Mouse (Mus musculus) liver, embryonic 15.5 days (tissue): ENCODE measurements around the gene Gm6169. TPM values are rescaled to one million over a fixed set of nuclear protein-coding genes. Genes with fewer than 3 reads are reported as not detected.

ENCODE experiments used
- ATAC-seq: fragments of 200-750 bp; cut with Nextera tagmentation; 2 replicates; pipeline ENCODE4 v1.8.0; 2017; ENCODE audit warnings: moderate number of reproducible peaks, mild to moderate bottlenecking, moderate library complexity; ENCODE audit not compliant: insufficient read depth
- H3K27ac ChIP-seq: fragments of 300-500 bp; sonication (generic); replicated peaks from 2 replicates; pipeline ENCODE4 v1.5.1; 2015; ENCODE audit warnings: mild to moderate bottlenecking, inconsistent platforms
- H3K27me3 ChIP-seq: fragments of 300-500 bp; sonication (generic); 2 replicates; pipeline ENCODE4 v1.6.1; 2015; ENCODE audit warnings: mild to moderate bottlenecking, inconsistent platforms
- H3K36me3 ChIP-seq: fragments of 300-500 bp; sonication (generic); replicated peaks from 2 replicates; pipeline ENCODE4 v1.6.1; 2015; ENCODE audit warnings: moderate library complexity, mild to moderate bottlenecking, inconsistent platforms
- H3K4me1 ChIP-seq: fragments of 300-500 bp; sonication (generic); replicated peaks from 2 replicates; pipeline ENCODE4 v1.6.1; 2015; ENCODE audit warnings: inconsistent platforms
- H3K4me2 ChIP-seq: fragments of 300-500 bp; sonication (generic); 2 replicates; pipeline ENCODE4 v1.6.1; 2015; ENCODE audit warnings: moderate library complexity, mild to moderate bottlenecking, inconsistent platforms
- H3K4me3 ChIP-seq: fragments of 300-500 bp; sonication (generic); replicated peaks from 2 replicates; pipeline ENCODE4 v1.5.1; 2015; ENCODE audit warnings: mild to moderate bottlenecking, inconsistent platforms
- H3K9ac ChIP-seq: fragments of 300-500 bp; sonication (generic); 2 replicates; pipeline ENCODE4 v1.6.1; 2015; ENCODE audit warnings: moderate library complexity, mild to moderate bottlenecking, inconsistent platforms
- H3K9me3 ChIP-seq: fragments of 300-500 bp; sonication (generic); replicated peaks from 2 replicates; pipeline ENCODE4 v1.6.1; 2016; ENCODE audit warnings: inconsistent platforms
- WGBS: fragments of 180-500 bp; shearing (Covaris S2); methylation state at CpG from one replicate; pipeline ENCODE4 v1.1.7; 2015; ENCODE audit warnings: mixed read lengths; ENCODE audit not compliant: insufficient replicate concordance; 5-methylcytosine and 5-hydroxymethylcytosine counted together
- polyA plus RNA-seq: library from polyadenylated mRNA; unstranded; fragments of >200 nt; fragmentation: Nextera tagmentation; extraction: Ambion mirVana; gene quantifications from 2 replicates; pipeline ENCODE4 v1.2.1, GENCODE M21; 2015

The Gm6169 gene
- polyA plus RNA-seq, 1 experiment from 2014 or later = 0.64 TPM

DNA sequence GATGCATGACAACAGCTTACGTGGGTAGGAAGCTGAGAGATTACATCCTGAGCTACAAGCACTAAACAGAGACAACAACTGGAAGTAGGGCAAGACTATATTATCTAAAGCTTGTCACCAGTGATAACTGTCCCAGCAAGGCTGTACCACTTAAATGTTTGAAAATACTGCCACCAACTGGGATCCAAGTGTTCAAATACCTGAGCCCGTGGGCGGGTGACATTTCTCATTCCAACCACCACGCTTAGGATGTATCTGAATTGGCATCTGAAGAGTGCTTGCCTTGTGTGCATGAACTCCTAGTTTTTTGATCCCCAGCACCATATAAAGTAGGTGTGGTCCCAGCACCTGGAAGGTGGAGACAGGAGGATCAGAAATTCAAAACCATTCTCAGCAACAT, 3.3 kb downstream of the Gm6169 start:
- H3K4me2 ChIP-seq = no peak overlapping the region
- H3K36me3 ChIP-seq = no peaks in the 10 kb centered on the region
- no peak overlapping the region for H3K27ac ChIP-seq
- no peak overlapping the region for H3K4me3 ChIP-seq
- H3K9me3 ChIP-seq = no peaks in the 10 kb centered on the region
- WGBS = 64% methylated on average over 4 of the region's 4 CpGs
- H3K9ac ChIP-seq = no peak overlapping the region
- H3K4me1 ChIP-seq = no peaks in the 10 kb centered on the region
- H3K27me3 ChIP-seq = no peaks in the 10 kb centered on the region
- no peak for ATAC-seq

DNA sequence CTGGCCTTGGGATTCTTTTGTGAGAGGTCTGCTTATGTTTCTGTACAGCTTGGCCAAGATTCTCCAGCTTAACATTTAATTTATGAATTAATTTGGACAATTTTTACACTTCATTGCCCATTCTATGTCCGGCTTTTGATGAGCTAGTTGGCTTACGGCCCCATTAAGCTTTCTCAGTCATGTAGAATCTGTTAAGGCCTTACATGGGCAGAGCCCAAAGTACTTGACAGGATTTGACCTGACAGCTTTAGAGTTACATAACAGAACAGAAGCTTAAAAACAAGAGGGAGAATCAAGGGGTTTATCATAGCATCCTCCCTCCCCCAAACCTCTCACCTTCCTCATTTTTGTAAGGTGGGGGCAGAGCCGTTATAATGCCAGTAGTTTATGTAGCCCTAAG, 10.9 kb downstream of the Gm6169 start:
- Histone ChIP-seq H3K4me3 (no peak overlapping the region), H3K9ac (no peak overlapping the region), H3K36me3 (no peaks in the 10 kb centered on the region), H3K27ac (no peak overlapping the region), H3K4me2 (no peak overlapping the region), H3K27me3 (no peaks in the 10 kb centered on the region), H3K9me3 (no peaks in the 10 kb centered on the region), H3K4me1 (peaks cover 17% of the 10 kb centered on the region)
- 79% methylated on average over 3 of the region's 3 CpGs for WGBS
- ATAC-seq = no peak

- Histone ChIP-seq H3K4me2 (no peak overlapping the region), H3K27me3 (no peaks in the 10 kb centered on the region), H3K27ac (no peak overlapping the region), H3K4me3 (no peak overlapping the region), H3K36me3 (no peaks in the 10 kb centered on the region), H3K9ac (no peak overlapping the region), H3K4me1 (peaks cover 24% of the 10 kb centered on the region), H3K9me3 (no peaks in the 10 kb centered on the region)
- WGBS = 83% methylated on average over 6 of the region's 6 CpGs
- ATAC-seq = no peak
Measured at GRCm38 (mm10) chr13:97087421-97087820, 11.6 kb downstream of the Gm6169 start.

- no peak overlapping the region for H3K4me3 ChIP-seq
- peak overlapping the region; percentile 73; the same call in 1 of the 2 replicates for H3K27ac ChIP-seq
- H3K9ac ChIP-seq = no peak overlapping the region
- H3K36me3 ChIP-seq = no peaks in the 10 kb centered on the region
- peak; percentile 77 for ATAC-seq
- no peaks in the 10 kb centered on the region for H3K9me3 ChIP-seq
- 44% methylated on average over 9 of the region's 9 CpGs for WGBS
- peaks cover 34% of the 10 kb centered on the region for H3K4me1 ChIP-seq
- H3K27me3 ChIP-seq = no peaks in the 10 kb centered on the region
- peak overlapping the region; percentile 27 for H3K4me2 ChIP-seq
Measured at GRCm38 (mm10) chr13:97086316-97086715, 12.7 kb downstream of the Gm6169 start.

DNA sequence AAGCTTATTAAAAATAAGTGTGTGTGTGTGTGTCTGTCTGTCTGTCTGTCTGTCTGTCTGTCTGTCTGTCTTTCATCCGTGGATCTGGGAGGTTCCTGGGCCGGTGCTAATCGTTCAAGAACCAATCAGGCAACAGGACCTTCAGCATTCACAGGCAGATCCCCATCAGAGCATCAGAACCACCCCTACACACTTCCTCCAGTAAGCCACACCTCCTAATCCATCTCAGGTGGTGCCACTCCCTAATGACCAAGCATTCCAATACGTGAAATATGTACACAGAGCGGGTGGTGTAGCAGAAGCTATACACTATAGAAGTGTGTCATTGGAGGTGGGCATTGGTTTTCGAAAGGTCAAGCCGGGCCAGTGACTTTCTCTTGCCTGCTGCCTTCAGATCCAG, 16.6 kb downstream of the Gm6169 start:
- peak; percentile 89 for ATAC-seq
- peak overlapping the region; percentile 26 for H3K27ac ChIP-seq
- H3K9ac ChIP-seq = no peak overlapping the region

GRCm38 (mm10) chr13:97080615-97081014, 18.4 kb downstream of the Gm6169 start:
- Histone ChIP-seq H3K27me3 (no peaks in the 10 kb centered on the region), H3K9me3 (no peaks in the 10 kb centered on the region), H3K4me1 (peaks cover 18% of the 10 kb centered on the region), H3K4me3 (no peak overlapping the region), H3K27ac (no peak overlapping the region), H3K9ac (no peak overlapping the region), H3K36me3 (no peaks in the 10 kb centered on the region), H3K4me2 (no peak overlapping the region)
- ATAC-seq = no peak
- WGBS = 77% methylated on average over 3 of the region's 3 CpGs

More for the DNA sequence above, 16.6 kb downstream of the Gm6169 start:
- no peaks in the 10 kb centered on the region for H3K27me3 ChIP-seq
- H3K4me2 ChIP-seq = no peak overlapping the region
- peaks cover 32% of the 10 kb centered on the region for H3K4me1 ChIP-seq
- H3K36me3 ChIP-seq = no peaks in the 10 kb centered on the region
- WGBS = 73% methylated on average over 7 of the region's 7 CpGs
- no peaks in the 10 kb centered on the region for H3K9me3 ChIP-seq
- H3K4me3 ChIP-seq = no peak overlapping the region

- peaks cover 18% of the 10 kb centered on the region for H3K4me1 ChIP-seq
- ATAC-seq = no peak
- no peak overlapping the region for H3K27ac ChIP-seq
- no peak overlapping the region for H3K4me3 ChIP-seq
- no peaks in the 10 kb centered on the region for H3K27me3 ChIP-seq
- H3K9ac ChIP-seq = no peak overlapping the region
- no peaks in the 10 kb centered on the region for H3K9me3 ChIP-seq
- no peaks in the 10 kb centered on the region for H3K36me3 ChIP-seq
- WGBS = 62% methylated on average over 2 of the region's 2 CpGs
- H3K4me2 ChIP-seq = no peak overlapping the region
Measured at GRCm38 (mm10) chr13:97080201-97080600, 18.8 kb downstream of the Gm6169 start.

GRCm38 (mm10) chr13:97077556-97077955, 21.5 kb downstream of the Gm6169 start:
- no peak overlapping the region for H3K4me3 ChIP-seq
- no peak for ATAC-seq
- H3K9me3 ChIP-seq = no peaks in the 10 kb centered on the region
- WGBS = 83% methylated on average over 2 of the region's 2 CpGs
- peaks cover 22% of the 10 kb centered on the region for H3K27me3 ChIP-seq
- H3K27ac ChIP-seq = no peak overlapping the region
- H3K4me2 ChIP-seq = no peak overlapping the region
- H3K36me3 ChIP-seq = no peaks in the 10 kb centered on the region
- H3K4me1 ChIP-seq = peaks cover 11% of the 10 kb centered on the region
- H3K9ac ChIP-seq = no peak overlapping the region

GRCm38 (mm10) chr13:97073497-97073896, 25.5 kb downstream of the Gm6169 start:
- no peak overlapping the region for H3K4me3 ChIP-seq
- peaks cover 27% of the 10 kb centered on the region for H3K4me1 ChIP-seq
- H3K9me3 ChIP-seq = no peaks in the 10 kb centered on the region
- H3K4me2 ChIP-seq = no peak overlapping the region
- no peak overlapping the region for H3K9ac ChIP-seq
- H3K36me3 ChIP-seq = no peaks in the 10 kb centered on the region
- 71% methylated on average over 1 of the region's 1 CpGs for WGBS
- H3K27ac ChIP-seq = no peak overlapping the region
- no peak for ATAC-seq
- H3K27me3 ChIP-seq = peaks cover 54% of the 10 kb centered on the region

DNA sequence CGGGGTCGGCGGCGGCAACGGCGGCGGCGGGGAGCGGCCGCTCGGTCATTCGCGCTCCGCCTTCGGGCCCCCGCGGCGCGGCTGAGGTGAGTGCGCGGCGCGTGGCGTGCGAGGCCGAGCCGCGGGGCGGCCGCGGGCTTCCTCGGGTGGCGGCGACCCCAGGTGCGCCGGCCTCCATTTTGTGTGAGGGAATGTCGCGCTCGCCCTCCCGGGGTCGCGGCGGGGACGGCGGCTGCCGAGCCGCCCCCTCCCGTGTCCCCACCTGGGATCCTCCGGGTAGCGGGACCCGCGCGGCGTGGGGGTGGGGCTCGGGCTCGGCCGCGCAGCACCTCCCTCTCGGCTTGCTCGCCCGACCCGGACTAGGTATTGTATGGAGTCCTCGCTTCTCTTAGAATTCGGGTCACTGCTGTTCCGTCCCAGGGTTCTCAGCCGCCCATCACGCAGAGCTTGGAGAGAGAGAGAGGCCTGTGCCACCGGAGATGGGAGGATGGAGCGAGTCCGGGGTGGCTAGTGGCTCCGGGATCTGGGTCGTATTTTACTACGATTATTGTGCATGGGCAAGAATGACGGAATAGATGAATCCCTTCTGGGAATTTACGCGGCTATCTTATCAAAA, 27.3 kb downstream of the Gm6169 start:
- no peaks in the 10 kb centered on the region for H3K9me3 ChIP-seq
- WGBS = under 1% methylated on average over 61 of the region's 76 CpGs
- H3K27ac ChIP-seq = peak overlapping the region; percentile 41; the same call in 1 of the 2 replicates
- peak overlapping the region; percentile 75 for H3K4me3 ChIP-seq
- peaks cover 54% of the 10 kb centered on the region for H3K27me3 ChIP-seq
- H3K9ac ChIP-seq = peak overlapping the region; percentile 74
- H3K36me3 ChIP-seq = no peaks in the 10 kb centered on the region
- peak; percentile 55 for ATAC-seq
- peaks cover 44% of the 10 kb centered on the region for H3K4me1 ChIP-seq
- H3K4me2 ChIP-seq = peak overlapping the region; percentile 100

DNA sequence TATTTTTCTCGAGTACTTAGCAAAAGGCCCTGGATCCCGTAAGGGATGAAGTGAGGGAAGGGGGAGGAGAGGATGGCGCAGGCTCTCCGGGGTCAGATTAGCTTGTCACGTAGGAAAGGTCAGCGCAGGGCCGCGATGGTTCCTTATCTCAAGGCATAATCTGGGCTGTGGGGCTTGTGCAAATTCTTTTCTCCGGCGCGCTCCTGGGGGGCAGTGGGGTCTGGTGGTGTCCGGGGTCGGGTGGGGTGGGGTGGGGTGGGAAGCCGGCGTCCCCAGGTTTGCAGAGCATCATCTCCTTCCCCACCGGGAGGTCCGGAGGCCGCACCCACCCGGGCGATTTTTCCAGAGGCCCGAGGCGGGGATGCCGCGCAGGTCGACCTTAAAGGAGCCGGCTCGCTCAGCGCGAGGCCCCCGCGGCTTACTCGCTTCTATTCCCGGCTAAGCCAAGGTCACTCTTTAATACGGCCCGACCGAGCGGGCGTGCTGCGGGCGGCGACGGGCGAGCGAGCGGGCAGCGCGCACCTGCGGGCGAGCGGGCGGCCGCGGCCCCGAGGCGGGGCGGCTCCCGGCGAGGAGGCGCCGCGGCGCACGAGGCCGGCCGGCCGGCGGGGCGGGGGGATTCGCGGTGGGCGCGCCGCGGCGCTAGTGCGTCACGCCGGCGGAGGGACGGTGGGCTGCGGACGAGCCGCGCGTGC, 28.0 kb downstream of the Gm6169 start:
- H3K9ac ChIP-seq = peak overlapping the region; percentile 74
- peak overlapping the region; percentile 100 for H3K4me2 ChIP-seq
- peak overlapping the region; percentile 75 for H3K4me3 ChIP-seq
- H3K4me1 ChIP-seq = peaks cover 51% of the 10 kb centered on the region
- no peaks in the 10 kb centered on the region for H3K36me3 ChIP-seq
- ATAC-seq = peak; percentile 25; the same call in 1 of the 2 replicates
- under 1% methylated on average over 72 of the region's 85 CpGs for WGBS
- peaks cover 54% of the 10 kb centered on the region for H3K27me3 ChIP-seq
- H3K27ac ChIP-seq = peak overlapping the region; percentile 41; the same call in 1 of the 2 replicates
- H3K9me3 ChIP-seq = no peaks in the 10 kb centered on the region
